ENCODE assay signal across 18 mouse cellular contexts in the genomic region with DNA sequence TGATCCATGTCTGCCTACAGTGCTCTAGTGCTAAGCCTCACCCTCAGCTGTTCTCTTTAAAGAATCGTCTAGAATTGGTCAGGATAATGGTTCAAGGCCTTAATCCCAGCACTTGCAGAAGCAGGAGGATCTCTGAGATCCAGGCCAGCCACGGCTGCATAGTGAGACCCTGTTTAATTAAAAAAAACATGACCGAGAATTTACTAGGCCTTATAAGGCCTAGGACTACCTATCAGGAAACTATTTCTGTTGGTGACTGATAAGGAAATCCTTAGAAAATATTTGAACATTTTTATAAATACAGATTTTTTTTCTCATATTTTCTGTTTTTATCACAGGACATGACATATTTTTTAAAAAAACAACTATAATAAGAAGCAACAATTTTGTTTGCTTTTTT.
"Had no signal": no experiment of that assay in that cellular context is flagged by ENCODE, and none has a peak within 500 bp of the region (broad histone marks: within the 10 kb centered on the region; RNA-seq: fewer than 3 reads in every experiment).

No protein-coding gene starts in this region.

- H3K9me3 ChIP-seq: midbrain, embryonic 10.5 days; midbrain, embryonic 12.5 days; neural tube, embryonic 13.5 days; neural tube, embryonic 15.5 days had no signal

- H3K27me3 ChIP-seq: midbrain, embryonic 12.5 days; neural tube, embryonic 13.5 days; neural tube, embryonic 15.5 days had no signal

- H3K4me3 ChIP-seq: midbrain, embryonic 10.5 days; midbrain, embryonic 12.5 days; myocyte; neural tube, embryonic 13.5 days; neural tube, embryonic 15.5 days had no signal

- H3K36me3 ChIP-seq: neural tube, embryonic 15.5 days had no signal

- H3K4me1 ChIP-seq: midbrain, embryonic 10.5 days; midbrain, embryonic 12.5 days; neural tube, embryonic 13.5 days; neural tube, embryonic 15.5 days had no signal

- H3K4me2 ChIP-seq: lung, embryonic 14.5 days; midbrain, embryonic 12.5 days; neural tube, embryonic 13.5 days; neural tube, embryonic 15.5 days had no signal

- H3K27ac ChIP-seq: midbrain, embryonic 10.5 days; midbrain, embryonic 12.5 days; neural tube, embryonic 13.5 days; neural tube, embryonic 15.5 days had no signal

- DNase-seq: lung, embryonic 14.5 days; lung, postnatal 10 days; lung, postnatal 4 days; midbrain, embryonic 14.5 days; retina, postnatal 1 day; right cerebral cortex, adult 18-20 months; right cerebral cortex, postnatal 25 days; right cerebral cortex, postnatal 4 days; spleen, adult 18-20 months; thymus, adult 18-20 months; thymus, postnatal 14 days; thymus, postnatal 36 days had no signal

- ATAC-seq: midbrain, embryonic 16.5 days had no signal

- H3K9ac ChIP-seq: lung, embryonic 14.5 days; midbrain, embryonic 12.5 days; neural tube, embryonic 13.5 days; neural tube, embryonic 15.5 days had no signal
